Mouse (Mus musculus): Measurements from ENCODE around the gene Dmd. TPM values are rescaled to one million over a fixed set of nuclear protein-coding genes. Genes with fewer than 3 reads are reported as not detected.
A peak's percentile ranks its signal among the peaks of the same experiment; 100 is the strongest.
"Not testable (repeated sequence)": the region's sequence is repeated elsewhere in the genome, so short reads cannot be mapped to it uniquely, and the experiment has no call there.

The Dmd gene
- total RNA-seq (2022): 10 to 100 TPM; 81.2 to 97.1 (median 87.7) TPM

GRCm38 (mm10) chrX:82948630-82949029 lies at the start of gene Dmd:
Gene Dmd, plus strand, starts transcription at chrX:82948870.
- DNase-seq (ENCODE audit: low spot score): peak; percentile 41

GRCm38 (mm10) chrX:82901515-82901914 lies 47.2 kb upstream of the Dmd start:
- no peak for DNase-seq (ENCODE audit: low spot score)

GRCm38 (mm10) chrX:82987683-82988082 lies 39.0 kb downstream of the Dmd start:
- peak; percentile 13 for DNase-seq (ENCODE audit: low spot score)

GRCm38 (mm10) chrX:83050190-83050589 lies 101.5 kb downstream of the Dmd start:
- no peak for DNase-seq (ENCODE audit: low spot score)

GRCm38 (mm10) chrX:83116171-83116876 lies 167.7 kb downstream of the Dmd start:
- DNase-seq (ENCODE audit: low spot score): no peak

GRCm38 (mm10) chrX:83117198-83117597 lies 168.5 kb downstream of the Dmd start:
- no peak for DNase-seq (ENCODE audit: low spot score)

GRCm38 (mm10) chrX:83220563-83220962 lies 271.9 kb downstream of the Dmd start:
- no peak for DNase-seq (ENCODE audit: low spot score)

- DNase-seq (ENCODE audit: low spot score): no peak
Observed at GRCm38 (mm10) chrX:83221050-83221449, 272.4 kb downstream of the Dmd start.

GRCm38 (mm10) chrX:83487598-83487997 lies 538.9 kb downstream of the Dmd start, which contains the start of gene Tsga8:
Gene Tsga8, minus strand, starts transcription at chrX:83487924.
- no peak for DNase-seq (ENCODE audit: low spot score)

- no peak for DNase-seq (ENCODE audit: low spot score)
Observed at GRCm38 (mm10) chrX:83674998-83675397, 726.3 kb downstream of the Dmd start.

- DNase-seq (ENCODE audit: low spot score): no peak
Observed at GRCm38 (mm10) chrX:83686547-83686946, 737.9 kb downstream of the Dmd start.

- DNase-seq (ENCODE audit: low spot score): no peak
Observed at GRCm38 (mm10) chrX:83740533-83740932, 791.9 kb downstream of the Dmd start.

- DNase-seq (ENCODE audit: low spot score): no peak
Observed at GRCm38 (mm10) chrX:83746301-83747008, 797.8 kb downstream of the Dmd start.

- no peak for DNase-seq (ENCODE audit: low spot score)
Observed at GRCm38 (mm10) chrX:83787406-83787805, 838.7 kb downstream of the Dmd start.

- not testable (repeated sequence) for DNase-seq (ENCODE audit: low spot score)
Observed at GRCm38 (mm10) chrX:83867469-83867868, 918.8 kb downstream of the Dmd start.

GRCm38 (mm10) chrX:83875389-83875788 lies 926.7 kb downstream of the Dmd start:
- DNase-seq (ENCODE audit: low spot score): peak; percentile 1

- DNase-seq (ENCODE audit: low spot score): no peak
Observed at GRCm38 (mm10) chrX:83975895-83976294, 1027.2 kb downstream of the Dmd start.

GRCm38 (mm10) chrX:84001294-84001693 lies 1052.6 kb downstream of the Dmd start:
- DNase-seq (ENCODE audit: low spot score): no peak

GRCm38 (mm10) chrX:84062431-84062830 lies 1113.8 kb downstream of the Dmd start:
- DNase-seq (ENCODE audit: low spot score): not testable (repeated sequence)

GRCm38 (mm10) chrX:84165872-84166271 lies 1217.2 kb downstream of the Dmd start:
- DNase-seq (ENCODE audit: low spot score): no peak

- no peak for DNase-seq (ENCODE audit: low spot score)
Observed at GRCm38 (mm10) chrX:84241297-84241859, 1292.7 kb downstream of the Dmd start.

GRCm38 (mm10) chrX:84330593-84330992 lies 1381.9 kb downstream of the Dmd start:
- DNase-seq (ENCODE audit: low spot score): no peak

- DNase-seq (ENCODE audit: low spot score): no peak
Observed at GRCm38 (mm10) chrX:84332177-84332576, 1383.5 kb downstream of the Dmd start.
